Mouse (Mus musculus) cerebellum, adult 2 months (tissue): ENCODE measurements around the gene Kmt2d.

ENCODE experiments used
- CTCF ChIP-seq: fragments of 200-500 bp; IDR thresholded peaks from 2 replicates; pipeline ENCODE4 v1.5.1; 2011; ENCODE audit warnings: low read depth, mild to moderate bottlenecking, control low read depth, low read length, moderate library complexity, borderline replicate concordance; ENCODE audit not compliant: insufficient read depth
- POLR2A ChIP-seq: fragments of 200-500 bp; IDR thresholded peaks from 2 replicates; pipeline ENCODE4 v1.6.1; 2011; ENCODE audit warnings: low read length, control low read depth, borderline replicate concordance; ENCODE audit not compliant: insufficient read depth

DNA sequence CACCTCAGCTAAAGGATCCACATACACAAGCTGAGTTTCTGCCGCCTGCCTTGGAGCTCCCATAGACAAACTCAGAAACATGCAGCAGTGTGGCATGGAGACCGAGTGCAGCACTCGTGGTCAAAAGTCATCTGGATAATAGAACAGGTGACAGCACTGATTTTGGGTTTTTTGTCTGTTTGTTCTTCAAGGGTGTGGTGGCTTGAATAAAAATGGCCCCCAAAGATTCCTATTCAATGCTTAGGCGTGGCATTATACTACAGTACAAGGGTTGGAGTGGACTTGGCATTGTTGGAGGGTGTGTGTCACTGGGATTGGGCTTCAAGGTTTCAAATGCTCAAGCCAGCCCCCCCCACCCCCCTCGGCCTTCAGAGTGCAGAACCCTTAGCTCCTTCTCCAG, 48.9 kb downstream of the Kmt2d start:
- TF ChIP-seq POLR2A (no peak), CTCF (no peak)
